Mouse (Mus musculus): ENCODE data around the gene Myrfl. TPM values are rescaled to one million over a fixed set of nuclear protein-coding genes. Genes with fewer than 3 reads are reported as not detected.

Myrfl gene
- total RNA-seq, 2 experiments from 2014 or later: not detected

DNA sequence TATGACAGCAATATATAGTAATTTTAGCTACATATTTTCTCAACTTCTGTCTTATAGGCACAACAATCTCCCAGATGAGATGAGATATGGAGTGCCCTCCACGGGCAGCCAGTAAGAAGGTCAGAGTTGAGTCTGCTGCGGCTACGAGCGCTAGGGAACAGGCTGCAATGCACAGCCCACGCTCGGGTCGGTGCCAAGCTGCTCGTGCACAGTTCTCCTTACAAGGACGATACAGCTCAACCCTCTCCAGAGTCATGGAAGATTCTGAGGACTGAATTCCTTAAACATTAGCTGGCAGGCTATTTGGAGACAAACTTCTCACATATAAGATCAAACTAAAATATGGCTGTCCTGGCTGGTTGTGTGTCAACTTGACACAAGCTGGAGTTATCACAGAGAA, 17.9 kb upstream of the Myrfl start:
- ATAC-seq (replicated peaks; ENCODE audit: poor library complexity): no peak

DNA sequence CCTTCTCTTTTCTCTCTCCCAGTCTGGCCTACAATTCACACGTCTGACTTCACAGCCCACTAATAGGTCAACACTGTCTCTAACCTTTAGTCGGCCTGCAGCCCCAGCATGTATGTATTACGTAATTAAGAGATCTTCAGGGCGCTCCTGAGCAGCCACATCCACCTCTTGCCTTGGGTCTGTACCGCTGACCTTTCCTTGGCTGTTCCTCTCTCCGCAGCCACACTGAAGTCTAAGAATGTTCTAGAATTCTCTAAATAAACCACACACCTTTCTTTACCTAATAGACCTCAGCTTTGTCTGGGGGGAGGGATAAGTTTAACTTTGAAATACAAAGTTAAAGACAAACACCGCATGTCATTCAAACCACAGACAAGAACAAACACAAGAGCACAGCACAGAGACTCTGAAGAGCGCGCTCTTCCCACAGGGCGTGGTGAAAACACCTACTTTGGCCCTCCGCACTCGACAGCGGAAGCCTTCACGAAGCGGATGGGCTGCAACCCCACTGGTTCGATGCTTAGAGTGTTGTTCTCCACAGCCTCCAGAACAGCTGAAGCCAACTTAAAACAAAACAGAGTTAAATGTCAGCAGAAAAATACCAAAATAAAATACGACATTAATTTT, 17.0 kb upstream of the Myrfl start:
- no peak for ATAC-seq (replicated peaks; ENCODE audit: poor library complexity)

DNA sequence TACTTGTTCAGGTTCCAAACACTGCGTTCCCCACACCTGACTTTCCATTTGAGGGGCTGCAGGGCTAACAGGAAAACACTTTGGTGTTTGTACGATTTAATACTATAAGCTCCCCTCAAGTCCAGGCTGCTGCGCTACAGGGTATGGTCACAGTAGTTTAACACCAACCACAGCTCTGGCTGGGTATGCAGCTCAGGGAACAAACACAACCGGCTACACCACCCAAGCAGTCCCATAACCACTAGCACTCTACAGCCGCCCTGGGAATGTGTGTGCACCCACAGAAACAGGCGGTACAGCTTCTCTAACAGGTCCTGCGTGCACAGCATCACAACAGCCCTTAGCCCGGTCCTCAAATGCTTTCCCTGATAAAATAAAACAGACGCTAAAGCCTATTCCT, 16.1 kb upstream of the Myrfl start:
- no peak for ATAC-seq (replicated peaks; ENCODE audit: poor library complexity)

DNA sequence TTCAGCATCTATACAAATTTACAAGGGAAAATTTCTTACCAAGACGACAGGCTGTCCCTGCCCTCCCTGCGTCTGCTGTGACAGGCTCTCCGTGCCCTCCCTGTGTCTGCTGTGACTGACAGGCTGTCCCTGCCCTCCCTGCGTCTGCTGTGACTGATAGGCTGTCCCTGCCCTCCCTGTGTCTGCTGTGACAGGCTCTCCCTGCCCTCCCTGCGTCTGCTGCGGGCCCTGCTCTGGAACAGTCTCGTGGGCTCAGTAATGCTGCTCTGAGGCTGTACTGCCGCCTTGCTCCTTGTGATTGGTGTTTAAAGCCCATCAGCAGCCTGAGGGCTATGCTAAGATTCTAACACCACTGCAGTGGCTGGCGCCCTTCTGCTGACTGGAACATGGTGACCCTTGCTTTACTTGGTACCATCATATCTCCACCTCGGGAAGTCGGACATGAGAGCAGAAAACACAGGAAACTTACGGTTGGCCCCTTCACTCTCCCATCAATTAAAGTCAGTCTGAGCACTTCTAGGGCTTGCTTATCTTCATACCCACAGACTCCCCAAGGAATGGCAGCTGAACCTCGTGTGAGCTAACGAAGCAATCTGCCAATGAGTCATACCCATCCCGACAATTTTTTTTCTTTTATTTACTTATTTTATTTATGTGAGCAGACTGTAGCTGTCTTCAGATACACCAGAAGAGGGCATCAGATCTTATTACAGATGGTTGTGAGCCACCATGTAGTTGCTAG, 12.4 kb upstream of the Myrfl start:
- peak; percentile 60 for ATAC-seq (replicated peaks; ENCODE audit: poor library complexity)

DNA sequence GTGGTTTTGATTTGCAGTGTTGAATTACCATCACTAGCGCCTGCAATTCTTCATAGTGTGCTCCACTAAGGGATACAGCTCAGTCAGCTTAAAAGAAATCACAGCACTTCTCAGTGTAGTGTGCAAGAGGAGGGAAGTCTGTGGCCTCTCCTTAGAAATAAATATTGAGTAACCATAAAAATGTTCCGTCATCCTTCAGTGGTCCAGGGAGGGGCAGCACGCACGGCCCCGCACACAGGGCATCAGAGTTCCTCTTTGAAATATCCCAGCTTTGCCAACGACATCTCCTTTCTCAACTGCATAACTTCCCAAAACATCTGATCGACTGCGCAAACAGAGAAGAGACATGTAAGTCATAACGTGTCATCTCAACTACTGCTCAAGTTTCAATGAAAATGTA, 10.1 kb upstream of the Myrfl start:
- ATAC-seq (replicated peaks; ENCODE audit: poor library complexity): peak; percentile 63

DNA sequence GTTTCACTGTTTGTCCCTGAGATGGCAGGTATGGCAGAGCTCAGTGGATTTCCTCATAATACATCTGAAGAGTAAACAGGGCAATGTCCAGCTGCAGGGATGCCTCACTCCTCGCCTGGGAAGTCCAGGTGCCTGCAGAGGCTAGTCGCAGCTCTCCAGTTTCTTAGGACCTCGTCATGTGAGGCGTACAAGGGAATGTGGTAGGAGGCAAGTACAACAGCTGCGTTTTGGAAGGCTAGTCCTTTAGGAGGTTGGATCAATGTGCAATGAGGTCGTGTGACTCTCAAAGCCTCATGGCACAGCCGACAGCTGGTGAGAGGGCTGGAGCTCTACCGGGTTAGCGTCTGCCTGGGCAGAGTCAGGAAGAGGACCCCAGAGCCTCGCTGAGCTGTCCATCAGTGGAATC, 7.8 kb upstream of the Myrfl start:
- ATAC-seq (replicated peaks; ENCODE audit: poor library complexity): no peak

DNA sequence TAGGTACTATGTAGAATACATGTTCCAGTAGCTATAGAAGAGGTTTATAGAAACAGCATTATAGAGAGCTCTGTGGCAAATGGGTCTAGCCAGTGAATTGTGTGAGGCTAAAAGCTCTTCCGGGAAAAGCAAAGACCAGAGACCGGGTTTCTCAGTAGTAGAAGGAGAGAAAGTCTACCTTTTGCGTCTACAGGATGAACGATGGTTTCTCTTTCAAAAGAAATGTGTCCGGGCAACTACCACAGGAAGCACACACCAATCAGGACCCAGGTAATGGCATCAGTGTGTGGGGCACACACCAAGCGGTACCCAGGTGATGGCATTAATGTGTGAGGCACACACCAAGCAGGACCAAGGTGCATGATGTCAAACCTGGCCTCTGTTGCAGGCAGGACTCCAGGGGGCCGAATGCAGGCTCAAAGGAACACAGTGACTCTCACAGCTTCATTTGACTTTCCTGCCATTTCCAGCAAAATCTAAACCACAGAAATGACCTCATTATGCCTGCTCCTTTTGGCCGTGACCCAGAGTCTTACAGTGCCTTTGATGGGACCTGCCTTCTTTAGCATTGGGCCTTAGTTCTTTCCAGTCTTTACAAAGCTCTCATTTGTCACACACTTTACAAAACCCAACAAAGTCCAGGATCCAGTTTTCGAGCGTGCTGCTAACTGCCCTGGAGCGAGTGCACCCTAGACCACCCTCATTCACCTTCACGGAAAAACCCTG, 1.4 kb downstream of the Myrfl start:
- ATAC-seq (replicated peaks; ENCODE audit: poor library complexity): no peak

DNA sequence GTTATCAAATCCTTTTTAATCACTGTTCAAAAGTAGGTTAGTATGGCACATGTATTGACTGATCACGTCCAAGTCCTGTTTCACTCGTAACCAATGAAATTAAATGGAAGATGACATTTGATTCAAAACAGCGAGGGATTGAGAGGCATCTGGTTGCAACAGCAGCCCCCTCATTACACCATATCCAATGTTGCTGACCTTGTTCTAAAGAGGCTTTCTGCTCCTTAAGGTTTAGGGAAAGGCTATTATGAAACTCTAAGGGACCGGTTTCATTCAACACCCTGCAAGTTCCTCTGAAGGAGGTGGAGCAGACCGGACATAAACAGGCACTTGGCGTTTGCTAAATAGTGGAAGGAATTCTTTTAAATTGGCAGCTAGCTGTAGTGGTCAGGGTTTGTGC, 2.2 kb downstream of the Myrfl start:
- ATAC-seq (replicated peaks; ENCODE audit: poor library complexity): peak; percentile 50; the same call in 1 of the 2 replicates

DNA sequence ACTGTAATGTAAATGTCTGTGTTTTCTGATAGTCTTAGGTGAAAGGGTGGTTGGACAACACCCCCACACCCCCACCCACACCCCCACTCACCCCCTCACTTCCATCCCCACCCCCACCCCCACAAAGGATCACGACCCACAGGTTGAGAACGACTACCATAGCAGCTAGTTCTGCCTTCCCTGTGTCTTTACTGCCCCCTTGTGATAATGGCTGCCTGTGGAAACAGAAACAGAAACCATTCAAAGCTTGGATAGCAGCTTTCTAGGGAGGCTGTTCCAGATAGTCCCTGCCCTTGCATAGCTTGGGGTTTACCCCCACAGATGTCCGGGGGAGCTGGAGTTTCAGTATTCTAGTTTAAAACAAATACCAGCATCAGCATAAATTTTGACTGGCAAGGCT, 3.0 kb downstream of the Myrfl start:
- ATAC-seq (replicated peaks; ENCODE audit: poor library complexity): peak; percentile 88

DNA sequence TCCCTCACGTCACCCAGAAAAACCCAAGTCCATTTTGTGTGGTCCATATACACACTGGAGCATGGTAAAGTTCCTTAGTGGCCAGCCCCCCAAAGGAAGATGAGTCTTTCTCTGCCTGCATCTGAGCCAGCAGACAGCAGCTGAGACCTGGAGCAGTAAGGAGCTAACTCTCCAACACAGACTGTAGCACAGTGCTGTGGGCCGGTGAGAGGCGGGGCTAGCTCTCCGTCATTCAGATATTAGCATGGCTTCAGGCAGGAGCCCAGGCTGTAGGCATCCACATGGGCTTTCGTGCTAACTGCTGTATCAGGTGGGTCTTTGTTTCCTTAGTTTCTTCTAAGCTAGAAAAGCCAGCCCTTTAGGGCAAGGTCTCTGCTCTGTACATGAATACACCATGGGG, 6.1 kb downstream of the Myrfl start:
- ATAC-seq (replicated peaks; ENCODE audit: poor library complexity): no peak

DNA sequence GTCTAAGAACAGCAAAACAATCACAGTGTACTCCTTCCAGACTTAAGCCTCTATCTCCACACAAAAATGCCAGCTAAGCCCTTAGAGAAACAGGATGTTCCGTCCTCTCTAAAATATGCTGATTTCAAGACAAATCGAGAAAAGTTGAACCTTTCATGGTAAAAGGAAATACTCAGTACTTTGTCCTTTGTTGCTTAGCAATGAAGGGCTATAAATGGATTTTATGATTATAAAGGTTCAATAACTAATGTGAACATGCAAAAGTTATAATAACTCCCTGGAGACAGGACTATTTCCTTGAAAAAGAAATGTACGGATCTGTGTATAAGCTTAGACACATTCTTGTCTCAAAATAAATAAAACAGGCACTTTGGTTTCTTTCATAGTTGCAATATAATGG, 12.2 kb downstream of the Myrfl start:
- ATAC-seq (replicated peaks; ENCODE audit: poor library complexity): no peak

DNA sequence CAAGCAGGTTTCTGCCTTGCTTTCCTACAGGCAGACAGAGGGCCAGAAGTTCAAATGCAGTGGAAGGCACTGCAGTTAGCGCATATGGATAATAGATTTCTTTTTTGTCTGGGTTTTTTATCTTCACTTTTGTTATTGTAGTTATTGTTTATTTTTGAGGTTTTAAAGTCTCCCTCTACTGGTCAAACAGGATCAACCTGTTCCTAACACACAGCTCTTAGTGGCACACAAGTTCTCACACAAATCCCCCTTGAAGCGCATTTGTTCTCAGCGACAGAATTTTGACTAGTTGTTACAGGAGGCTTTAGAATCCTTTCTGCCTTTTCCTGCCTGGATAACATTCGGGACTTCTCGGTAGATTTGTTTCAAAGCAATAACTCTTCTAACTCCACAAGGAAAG, 13.2 kb downstream of the Myrfl start:
- no peak for ATAC-seq (replicated peaks; ENCODE audit: poor library complexity)

DNA sequence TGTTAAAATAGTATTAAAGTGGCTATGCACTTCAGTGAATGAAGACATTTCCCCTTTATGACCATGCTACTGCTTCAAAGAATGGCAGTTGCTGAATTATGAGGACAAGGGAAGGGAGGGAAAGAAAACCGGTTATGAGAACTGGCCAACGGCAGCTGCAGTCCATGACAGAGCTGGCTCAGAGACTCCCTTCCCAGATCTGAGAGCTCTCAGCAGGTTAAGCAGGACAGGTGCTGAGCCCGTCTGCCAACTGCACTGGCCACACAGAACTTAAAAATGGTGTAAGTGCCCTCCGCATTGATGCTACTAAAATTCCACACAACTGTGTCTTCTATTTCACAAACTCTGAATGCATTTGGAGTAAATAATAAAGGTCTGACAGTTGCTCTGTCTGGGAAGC, 19.3 kb downstream of the Myrfl start:
- ATAC-seq (replicated peaks; ENCODE audit: poor library complexity): no peak

DNA sequence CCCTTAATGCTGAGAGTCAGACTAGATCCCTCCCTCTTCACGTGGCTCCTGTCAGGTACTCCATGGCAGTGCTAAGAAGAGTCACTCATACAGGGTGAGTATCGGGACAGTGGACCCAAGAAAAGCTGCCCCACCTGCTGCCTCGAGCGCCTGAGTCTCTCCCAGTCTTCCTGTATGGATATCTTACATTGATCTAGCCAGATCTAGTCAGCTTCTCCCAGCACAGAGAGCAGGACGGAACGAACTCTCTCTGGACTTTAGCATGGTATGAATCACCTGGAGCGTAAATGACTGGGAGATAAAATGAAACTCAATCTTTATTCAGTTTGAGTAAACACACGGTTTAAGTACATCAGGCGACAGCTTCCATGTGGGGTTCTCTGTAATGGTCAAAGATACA, 22.2 kb downstream of the Myrfl start:
- ATAC-seq (replicated peaks; ENCODE audit: poor library complexity): no peak

DNA sequence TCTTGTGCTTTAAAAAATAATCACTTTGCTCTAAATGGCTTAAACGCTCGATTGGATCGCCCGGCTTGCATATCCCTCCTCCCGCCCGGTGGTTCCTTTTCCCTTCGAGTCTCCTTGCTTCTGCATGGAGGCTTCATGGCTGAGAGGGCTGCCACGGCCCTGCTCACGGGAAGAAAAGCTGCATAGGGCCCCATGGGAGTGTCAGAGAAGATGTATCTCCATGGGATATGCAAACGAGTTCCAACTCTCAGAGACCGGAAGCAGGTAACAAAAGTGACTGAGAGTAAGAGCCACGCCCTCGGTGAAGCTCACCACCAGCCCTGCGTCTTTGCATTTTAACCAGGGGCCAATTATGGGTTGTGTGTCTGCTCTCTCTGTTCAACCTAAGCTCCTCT, 24.7 kb downstream of the Myrfl start:
- ATAC-seq (replicated peaks; ENCODE audit: poor library complexity): no peak

DNA sequence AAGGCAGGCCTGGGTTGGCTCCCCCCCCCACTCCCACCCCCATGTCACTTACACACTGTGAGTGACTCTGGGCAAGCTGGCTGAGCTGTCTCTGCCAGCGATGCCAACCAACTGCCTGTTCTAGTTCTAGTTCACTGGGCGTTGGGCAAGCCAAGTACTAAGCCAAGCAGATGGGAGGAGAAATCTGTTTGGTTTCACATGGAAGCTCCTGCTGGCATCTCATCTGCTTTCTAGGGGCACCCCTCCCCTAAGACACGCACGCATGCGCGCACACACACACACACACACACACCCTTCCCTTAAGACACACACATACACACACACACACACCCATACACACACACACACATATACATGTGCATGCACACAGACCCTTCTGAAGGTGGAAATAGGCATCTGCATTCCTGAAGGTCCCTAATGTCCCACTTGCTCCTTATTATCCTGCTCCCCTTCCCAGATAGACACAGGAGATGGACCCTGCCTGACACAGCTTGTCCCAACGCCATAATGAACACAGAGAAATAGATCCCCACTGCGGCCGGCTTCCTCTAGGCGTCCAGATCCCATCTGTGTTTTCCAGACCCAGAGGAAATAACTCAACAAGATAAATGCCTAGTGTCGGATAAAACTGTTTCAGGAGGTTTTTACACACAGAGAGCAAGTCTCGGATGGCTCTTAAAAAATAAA, 25.2 kb downstream of the Myrfl start:
- ATAC-seq (replicated peaks; ENCODE audit: poor library complexity): no peak

DNA sequence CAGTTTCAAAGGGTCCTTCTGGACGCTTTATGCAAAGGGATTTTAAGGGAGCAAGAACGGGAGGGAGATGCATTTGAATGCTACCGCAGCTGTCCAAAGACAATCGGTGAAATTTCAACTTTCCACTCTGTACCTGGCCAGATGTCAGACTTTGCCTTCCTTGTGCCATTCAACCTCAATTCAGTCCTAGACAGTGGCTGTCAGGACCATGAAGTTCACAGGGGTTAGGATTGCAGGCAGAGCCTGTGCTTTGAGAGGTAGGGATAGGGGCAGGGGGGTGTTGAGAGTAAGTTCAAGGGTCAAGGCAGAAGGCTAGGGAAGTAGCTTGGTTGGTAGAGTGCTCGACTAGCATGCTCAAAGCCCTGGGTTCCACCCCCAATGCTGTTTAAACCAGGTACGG, 25.9 kb downstream of the Myrfl start:
- no peak for ATAC-seq (replicated peaks; ENCODE audit: poor library complexity)

DNA sequence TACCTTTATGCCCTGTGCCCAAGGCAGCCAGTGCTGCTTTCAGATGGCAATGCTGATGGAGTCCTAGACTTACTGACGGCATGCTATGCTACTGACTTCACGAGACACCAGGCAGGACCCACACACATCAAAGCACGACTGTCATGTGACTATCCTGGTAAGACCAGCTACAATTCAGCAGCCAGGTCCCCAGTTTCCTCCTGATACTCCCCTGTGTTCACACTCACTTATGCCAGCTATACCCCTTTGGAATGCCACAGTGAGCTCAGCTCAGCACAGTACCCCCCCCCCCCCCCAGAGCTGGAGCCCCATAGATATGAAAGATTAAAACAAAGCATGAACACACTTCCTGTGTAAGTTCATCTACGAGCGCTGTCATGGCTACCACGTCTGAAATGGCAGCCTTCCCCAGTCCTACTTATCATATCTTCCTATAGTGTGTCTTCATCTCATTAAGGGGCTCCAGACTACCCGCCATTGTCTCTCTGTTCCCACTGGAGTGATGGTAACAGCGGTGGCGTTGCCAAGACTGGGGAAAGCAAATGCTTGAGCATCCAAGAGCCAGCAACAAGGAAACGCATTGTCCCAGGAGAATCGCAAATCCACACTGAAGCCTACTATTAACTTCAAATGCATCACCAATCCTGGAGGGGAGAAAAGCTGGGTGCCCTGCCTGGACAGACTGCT, 43.4 kb downstream of the Myrfl start:
- no peak for ATAC-seq (replicated peaks; ENCODE audit: poor library complexity)

DNA sequence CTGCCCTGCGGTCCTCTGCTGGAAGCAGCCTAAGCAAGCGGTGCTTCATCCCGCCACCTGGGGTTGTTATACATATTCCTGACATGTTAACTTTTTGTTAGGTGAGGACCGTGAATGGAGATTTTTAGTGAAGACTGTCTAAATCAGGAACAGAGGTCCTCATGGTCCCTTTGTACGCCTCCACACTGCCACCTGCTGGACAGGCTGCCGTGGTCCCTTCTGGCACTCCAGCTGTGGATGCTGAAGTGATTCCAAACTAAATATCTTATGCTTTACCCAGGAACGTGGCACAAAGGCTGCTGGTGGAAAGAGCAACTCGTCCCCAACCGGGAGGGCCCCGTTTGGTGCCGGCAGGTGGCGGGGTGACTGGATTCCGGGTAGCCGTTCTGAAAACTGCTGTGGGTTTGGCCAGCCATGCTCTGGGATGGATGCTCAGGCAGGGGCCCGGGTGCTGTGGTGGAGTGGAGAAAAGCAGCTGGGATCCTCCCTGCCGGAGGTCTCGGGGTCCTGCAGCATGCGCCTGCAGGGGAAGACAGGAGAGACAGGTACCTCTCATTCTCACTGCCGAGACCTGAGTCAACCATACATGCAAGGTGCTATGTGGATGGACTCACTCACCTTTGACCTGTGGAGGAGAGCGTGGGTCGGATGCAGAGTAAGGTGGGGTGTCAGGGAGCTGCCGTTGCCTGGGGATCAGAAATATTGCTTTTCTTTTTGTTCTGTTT, 47.8 kb downstream of the Myrfl start:
- ATAC-seq (replicated peaks; ENCODE audit: poor library complexity): peak; percentile 95

DNA sequence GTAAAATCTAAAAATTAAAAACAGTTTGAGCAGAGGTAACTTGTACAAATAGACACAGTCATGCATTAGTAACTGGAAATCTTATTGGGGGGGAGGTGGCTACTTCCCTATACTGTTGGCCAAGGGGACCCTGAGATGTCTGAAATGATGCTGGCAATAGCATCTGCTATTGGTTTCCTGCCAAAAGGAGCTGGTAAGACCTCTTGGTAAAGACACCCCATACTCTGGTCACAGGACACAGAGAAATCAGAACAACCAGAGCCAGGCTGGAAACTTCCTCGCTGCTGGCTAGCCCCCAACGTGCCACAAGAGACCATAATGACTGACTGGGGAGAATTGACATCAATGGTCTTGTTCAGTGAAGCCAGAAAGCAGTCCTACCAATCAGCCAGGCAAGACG, 55.2 kb downstream of the Myrfl start:
- ATAC-seq (replicated peaks; ENCODE audit: poor library complexity): no peak
